Mouse (Mus musculus) thymus, adult 2 months (tissue): ENCODE results near the gene Dscam. TPM values are rescaled to one million over a fixed set of nuclear protein-coding genes. Genes with fewer than 3 reads are reported as not detected.

Experiments used
- DNase-seq: peaks from one replicate; pipeline ENCODE4 v3.0.0; 2021
- H3K27ac ChIP-seq: fragments of 200-500 bp; 2 replicates; pipeline ENCODE4 v1.5.1; 2012; ENCODE audit warnings: low read length, control low read depth; ENCODE audit not compliant: control insufficient read depth, insufficient read depth
- H3K27me3 ChIP-seq: fragments of 200-500 bp; 2 replicates; pipeline ENCODE4 v1.6.1; 2012; ENCODE audit warnings: mild to moderate bottlenecking, low read length, moderate library complexity, mixed read lengths; ENCODE audit not compliant: control insufficient read depth, insufficient read depth
- H3K36me3 ChIP-seq: fragments of 200-500 bp; 2 replicates; pipeline ENCODE4 v1.6.1; 2012; ENCODE audit warnings: mild to moderate bottlenecking, low read length, moderate library complexity; ENCODE audit not compliant: control insufficient read depth, insufficient read depth
- H3K4me1 ChIP-seq: fragments of 200-500 bp; replicated peaks from 2 replicates; pipeline ENCODE4 v1.6.1; 2012; ENCODE audit warnings: low read length; ENCODE audit not compliant: control insufficient read depth, insufficient read depth
- H3K4me3 ChIP-seq: fragments of 200-500 bp; 2 replicates; pipeline ENCODE4 v1.5.1; 2012; ENCODE audit warnings: mild to moderate bottlenecking, low read length, control low read depth, moderate library complexity; ENCODE audit not compliant: control insufficient read depth, insufficient read depth
- CTCF ChIP-seq: fragments of 200-500 bp; IDR thresholded peaks from 2 replicates; pipeline ENCODE4 v1.5.1; 2012; ENCODE audit warnings: mild to moderate bottlenecking, control low read depth, low read length, moderate library complexity, borderline replicate concordance; ENCODE audit not compliant: control insufficient read depth, poor library complexity, insufficient read depth; ENCODE audit errors: extremely low read depth
- POLR2A ChIP-seq: fragments of 200-500 bp; IDR thresholded peaks from 2 replicates; pipeline ENCODE4 v1.6.1; 2012; ENCODE audit warnings: mild to moderate bottlenecking, low read length, control low read depth, moderate library complexity; ENCODE audit not compliant: control insufficient read depth, poor library complexity, insufficient read depth; ENCODE audit errors: extremely low read depth
- WGBS: fragments of 180-500 bp; shearing (Covaris S2); methylation state at CpG from one replicate; pipeline ENCODE4 v1.1.7; 2018; 5-methylcytosine and 5-hydroxymethylcytosine counted together
- polyA plus RNA-seq: library from polyadenylated mRNA; depleted of rRNA; stranded (reverse); fragments of >200 nt; gene quantifications from 2 replicates; pipeline ENCODE4 v1.2.3, GENCODE M21; 2012

The Dscam gene
- polyA plus RNA-seq, 1 experiment: 0.28 TPM

- H3K36me3 ChIP-seq: no peaks in the 10 kb centered on the region
- no peak overlapping the region for H3K27ac ChIP-seq
- no peak for DNase-seq
- WGBS: 95% methylated on average over 6 of the region's 6 CpGs
- no peak overlapping the region for H3K4me3 ChIP-seq
- H3K27me3 ChIP-seq: no peaks in the 10 kb centered on the region
- TF ChIP-seq CTCF (no peak), POLR2A (no peak)
- no peaks in the 10 kb centered on the region for H3K4me1 ChIP-seq
These were observed 549.7 kb downstream of the Dscam start for GRCm38 (mm10) chr16:96620861-96621260.

GRCm38 (mm10) chr16:96620402-96620801 lies 550.1 kb downstream of the Dscam start:
- H3K27me3 ChIP-seq: no peaks in the 10 kb centered on the region
- no peaks in the 10 kb centered on the region for H3K4me1 ChIP-seq
- no peaks in the 10 kb centered on the region for H3K36me3 ChIP-seq
- no peak overlapping the region for H3K27ac ChIP-seq
- no peak for TF ChIP-seq CTCF
- TF ChIP-seq POLR2A: no peak
- no peak overlapping the region for H3K4me3 ChIP-seq
- DNase-seq: no peak
- 93% methylated on average over 5 of the region's 5 CpGs for WGBS

GRCm38 (mm10) chr16:96617772-96618171 lies 552.8 kb downstream of the Dscam start:
- Histone ChIP-seq H3K27ac (no peak overlapping the region), H3K4me3 (no peak overlapping the region), H3K36me3 (no peaks in the 10 kb centered on the region), H3K27me3 (no peaks in the 10 kb centered on the region), H3K4me1 (no peaks in the 10 kb centered on the region)
- 87% methylated on average over 4 of the region's 4 CpGs for WGBS
- TF ChIP-seq CTCF (no peak), POLR2A (no peak)
- no peak for DNase-seq

- WGBS: 88% methylated on average over 4 of the region's 4 CpGs
These were observed 557.3 kb downstream of the Dscam start for GRCm38 (mm10) chr16:96613275-96613674.

GRCm38 (mm10) chr16:96610806-96611205 lies 559.7 kb downstream of the Dscam start:
- no peak overlapping the region for H3K27ac ChIP-seq
- H3K4me1 ChIP-seq: no peaks in the 10 kb centered on the region
- H3K36me3 ChIP-seq: no peaks in the 10 kb centered on the region
- TF ChIP-seq POLR2A (no peak), CTCF (no peak)
- DNase-seq: peak; percentile 26
- H3K4me3 ChIP-seq: no peak overlapping the region
- 93% methylated on average over 1 of the region's 1 CpGs for WGBS
- H3K27me3 ChIP-seq: no peaks in the 10 kb centered on the region

More at GRCm38 (mm10) chr16:96613275-96613674, 557.3 kb downstream of the Dscam start:
- no peak for DNase-seq
- Histone ChIP-seq H3K36me3 (no peaks in the 10 kb centered on the region), H3K27ac (no peak overlapping the region), H3K27me3 (no peaks in the 10 kb centered on the region), H3K4me3 (no peak overlapping the region), H3K4me1 (no peaks in the 10 kb centered on the region)
- TF ChIP-seq POLR2A: no peak
- no peak for TF ChIP-seq CTCF

- Histone ChIP-seq H3K4me1 (no peaks in the 10 kb centered on the region), H3K36me3 (no peaks in the 10 kb centered on the region), H3K4me3 (no peak overlapping the region), H3K27ac (no peak overlapping the region; the same call in 1 of the 2 replicates), H3K27me3 (no peaks in the 10 kb centered on the region)
- 91% methylated on average over 2 of the region's 2 CpGs for WGBS
- DNase-seq: no peak
- TF ChIP-seq POLR2A: no peak
- no peak for TF ChIP-seq CTCF
These were observed 568.3 kb downstream of the Dscam start for GRCm38 (mm10) chr16:96602206-96602605.

- Histone ChIP-seq H3K4me1 (no peaks in the 10 kb centered on the region), H3K27ac (no peak overlapping the region), H3K36me3 (no peaks in the 10 kb centered on the region), H3K4me3 (no peak overlapping the region), H3K27me3 (no peaks in the 10 kb centered on the region)
- no peak for DNase-seq
- no peak for TF ChIP-seq CTCF
- no peak for TF ChIP-seq POLR2A
- WGBS: 91% methylated on average over 11 of the region's 11 CpGs
These were observed 569.8 kb downstream of the Dscam start for GRCm38 (mm10) chr16:96600791-96601190.
